Mouse (Mus musculus) hematopoietic stem cell, adult 5-6 weeks (primary cell): ENCODE data around the gene Mgat2. TPM values are rescaled to one million over a fixed set of nuclear protein-coding genes. Genes with fewer than 3 reads are reported as not detected.
A peak's percentile ranks its signal among the peaks of the same experiment; 100 is the strongest.

Experiments used
- ATAC-seq, 2 experiments: fragments of 125-278 bp in 1 of 2; replicated peaks in 1 of 2; 2 replicates each; pipeline ENCODE4 v1.8.0; 2016 to 2017; ENCODE audit warnings: inconsistent platforms in 2 of 2, mild to moderate bottlenecking in 2 of 2, moderate number of reproducible peaks in 2 of 2, low read depth in 1 of 2, moderate TSS enrichment in 1 of 2; ENCODE audit not compliant: low FRiP score in 2 of 2, poor library complexity in 2 of 2, severe bottlenecking in 2 of 2, insufficient read depth in 1 of 2, low TSS enrichment in 1 of 2
- total RNA-seq: library from RNA; stranded (forward); fragments of 172-1452, 232-1000 nt; gene quantifications from 2 replicates; pipeline ENCODE4 v1.2.3, GENCODE M21; 2017

Mgat2 gene
- total RNA-seq, 1 experiment from 2014 or later, result 124 TPM

GRCm38 (mm10) chr12:69198985-69199384 lies 15.0 kb downstream of the Mgat2 start:
- ATAC-seq, result no peak

GRCm38 (mm10) chr12:69204052-69204833 lies 20.3 kb downstream of the Mgat2 start, which contains the start of gene Gm49384:
Gene Gm49384, minus strand, starts transcription at chr12:69204267.
- no peak for ATAC-seq

- no peak for ATAC-seq
Observed at GRCm38 (mm10) chr12:69207396-69207795, 23.4 kb downstream of the Mgat2 start.

GRCm38 (mm10) chr12:69207926-69208325 lies 24.0 kb downstream of the Mgat2 start:
- no peak for ATAC-seq

DNA sequence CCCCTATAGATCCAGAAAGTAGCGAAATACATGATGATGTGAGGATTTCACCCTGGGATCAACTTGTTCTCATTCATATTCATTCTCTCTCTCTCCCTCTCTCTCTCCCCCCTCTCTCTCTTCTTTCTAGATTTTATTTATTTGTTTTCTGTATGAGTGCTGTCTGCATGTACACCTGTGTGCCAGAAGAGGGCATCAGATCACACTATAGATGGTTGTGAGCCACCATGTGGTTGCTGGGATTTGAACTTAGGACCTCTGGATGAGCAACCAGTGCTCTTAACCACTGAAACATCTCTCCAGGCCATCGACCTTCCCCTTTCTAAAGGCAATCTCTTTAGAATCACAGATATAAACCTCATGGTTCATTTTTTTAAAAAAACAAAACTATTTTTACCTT lies 24.6 kb downstream of the Mgat2 start:
- no peak for ATAC-seq

GRCm38 (mm10) chr12:69210056-69210979 lies 26.4 kb downstream of the Mgat2 start:
- no peak for ATAC-seq

GRCm38 (mm10) chr12:69211057-69211456 lies 27.1 kb downstream of the Mgat2 start:
- no peak for ATAC-seq

DNA sequence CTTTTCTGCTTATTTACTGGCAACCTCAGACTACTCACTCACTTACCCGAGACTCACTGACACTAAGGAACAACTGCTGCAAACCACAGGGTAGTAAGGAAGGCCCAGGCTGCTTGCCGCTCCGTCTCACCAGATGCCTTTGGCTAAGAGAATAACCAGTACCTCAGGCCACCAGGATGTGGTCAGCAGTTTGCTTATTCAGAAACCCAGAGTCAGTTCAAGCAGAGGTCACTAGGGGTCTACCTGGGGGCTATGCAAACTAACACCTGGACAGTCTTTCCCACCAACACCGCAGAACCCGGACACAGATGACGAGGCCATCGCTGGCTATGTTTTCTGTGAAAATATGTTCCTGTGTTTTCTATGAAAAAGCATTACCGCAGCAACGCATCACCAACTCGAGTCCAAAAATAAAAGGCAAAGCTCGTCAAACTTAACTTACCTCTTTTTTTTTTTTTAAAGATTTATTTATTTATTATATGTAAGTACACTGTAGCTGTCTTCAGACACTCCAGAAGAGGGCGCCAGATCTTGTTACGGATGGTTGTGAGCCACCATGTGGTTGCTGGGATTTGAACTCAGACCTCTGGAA lies 29.3 kb downstream of the Mgat2 start:
- ATAC-seq, result no peak

DNA sequence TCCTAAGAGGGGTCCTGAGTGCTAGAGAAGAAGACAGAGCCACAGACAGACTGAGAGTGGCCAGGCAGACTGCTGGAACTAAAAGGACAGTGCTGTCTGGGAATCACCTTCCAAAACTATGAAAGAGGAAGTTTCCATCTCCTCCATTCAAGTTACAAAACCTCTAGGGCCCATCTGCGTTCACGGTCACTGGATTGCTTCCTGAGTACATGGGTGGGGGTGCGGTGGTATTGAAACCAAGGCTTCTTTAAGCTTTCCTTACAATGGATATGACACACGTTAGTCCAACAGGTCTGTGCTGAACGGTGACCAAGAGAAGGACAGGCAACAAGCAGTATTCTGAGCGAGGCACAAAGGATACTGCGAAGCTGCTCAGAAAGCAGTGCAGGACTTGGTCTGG lies 30.4 kb downstream of the Mgat2 start:
- ATAC-seq, result peak in 1 of 2 experiments; percentile 39; a peak in 1 of 4 replicates

GRCm38 (mm10) chr12:69215000-69215785 lies 31.2 kb downstream of the Mgat2 start:
- ATAC-seq, result no peak; a peak in 1 of 4 replicates

DNA sequence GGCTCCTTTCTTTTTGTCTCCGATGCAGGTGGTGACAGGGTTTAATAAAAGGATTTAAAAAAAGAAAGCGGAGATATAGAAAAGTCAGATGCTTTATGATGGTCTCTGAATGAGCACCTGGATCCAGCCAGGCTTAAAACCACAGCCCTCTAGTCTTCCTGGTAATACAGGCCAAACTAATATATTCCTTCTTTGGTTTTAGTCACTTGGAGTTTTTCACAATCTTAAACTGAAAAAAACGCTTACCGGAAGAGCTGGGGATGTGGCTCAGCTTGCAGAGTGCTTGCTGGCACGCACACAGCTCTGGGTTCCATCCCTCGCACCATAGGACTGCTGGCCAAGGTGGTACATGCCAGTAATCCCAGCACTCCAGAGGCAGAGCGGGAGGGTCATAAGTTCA lies 32.6 kb downstream of the Mgat2 start:
- ATAC-seq, result no peak

DNA sequence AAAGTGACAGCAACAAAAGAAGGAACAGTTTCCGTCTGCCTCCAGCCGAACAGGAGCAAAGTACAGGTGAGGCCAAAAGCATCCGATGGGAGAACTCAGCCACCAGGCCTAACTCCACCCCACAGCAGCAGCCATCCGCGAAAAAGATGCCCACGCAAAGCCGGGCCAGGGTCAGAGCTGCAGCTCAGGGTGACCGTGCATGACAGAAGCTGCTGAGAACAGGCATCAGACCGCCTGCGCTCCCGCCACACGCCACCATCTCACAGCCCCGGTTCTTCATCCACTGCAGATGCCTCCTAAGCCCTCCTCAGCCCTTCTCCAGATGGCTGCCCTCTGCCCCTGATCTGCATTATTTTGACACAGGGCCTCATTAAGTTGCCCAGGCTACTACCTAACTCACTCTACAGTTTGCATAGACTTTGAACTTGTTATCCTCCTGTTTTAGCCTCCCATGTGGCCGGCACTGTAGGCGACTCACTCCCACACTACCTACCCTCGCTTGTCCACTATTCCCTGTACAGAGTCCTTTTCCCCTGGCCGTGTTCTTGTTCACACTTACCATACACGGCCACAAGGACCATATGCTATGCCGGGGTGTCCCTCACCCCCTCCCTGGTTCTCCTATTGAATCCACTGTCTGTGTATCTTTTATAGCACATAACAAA lies 36.8 kb downstream of the Mgat2 start:
- ATAC-seq, result no peak

DNA sequence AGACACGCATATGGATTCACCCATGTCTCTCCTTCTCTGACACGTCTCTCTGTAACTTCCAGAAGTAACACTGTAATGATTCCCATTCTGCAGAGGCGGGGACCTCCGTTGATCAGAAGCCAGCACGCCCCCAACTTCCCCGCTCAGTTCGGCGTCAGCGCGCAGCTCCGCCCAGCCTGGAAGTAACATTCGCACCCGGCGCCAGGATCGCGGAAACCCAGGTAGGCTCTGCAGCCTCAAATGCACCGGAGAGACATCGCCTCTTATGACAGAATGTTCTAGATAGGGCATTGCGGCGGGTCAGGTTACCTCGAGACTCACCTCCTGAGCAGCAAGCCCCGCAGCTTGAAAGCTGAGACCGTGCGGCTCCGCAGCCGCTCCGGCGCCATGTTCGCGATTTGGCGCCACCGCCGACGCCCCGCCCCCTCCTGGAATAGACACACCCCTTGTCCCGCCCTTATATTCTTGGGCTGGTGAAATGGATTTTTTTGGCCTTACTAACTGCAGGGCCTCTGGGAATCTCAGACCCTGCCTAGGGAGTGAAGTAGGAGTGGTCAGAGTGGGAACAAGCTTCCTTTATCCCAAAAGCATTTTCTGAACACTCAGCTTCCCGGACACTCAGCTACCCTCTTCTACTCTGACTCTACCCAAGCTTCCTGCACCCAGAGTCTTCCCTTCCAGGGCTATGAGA lies 44.0 kb downstream of the Mgat2 start, which contains the start of gene Pole2:
Gene Pole2, minus strand, starts transcription at position 420 of the 691 bp plus-strand sequence.
- peak; percentile 92 to 94 for ATAC-seq

- 0 out of 4 replicates have a peak, but pooled peaks have one; percentile 37 to 50 for ATAC-seq
Observed at GRCm38 (mm10) chr12:69229251-69229650, 45.3 kb downstream of the Mgat2 start.

DNA sequence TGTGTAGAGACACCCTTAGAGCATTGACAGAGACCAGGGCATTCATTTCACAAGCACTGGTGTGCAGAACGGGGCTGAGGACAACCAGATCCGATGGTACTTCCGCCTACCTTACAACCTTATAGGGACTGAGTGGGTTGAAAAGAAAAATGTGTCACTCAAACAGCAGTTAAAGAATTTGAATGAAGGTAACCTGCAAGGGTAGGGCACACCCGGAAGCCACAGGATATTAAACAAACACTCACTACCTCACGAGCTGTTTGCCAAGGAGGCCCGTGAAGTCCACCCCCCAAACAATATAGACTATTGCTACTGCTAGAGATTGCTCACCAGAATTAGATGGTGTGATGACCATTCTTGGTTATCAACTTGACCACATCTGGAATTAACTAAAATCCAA lies 51.8 kb downstream of the Mgat2 start:
- ATAC-seq, result no peak
